ENCODE assay signal across 1 mouse cellular context in the genomic region with DNA sequence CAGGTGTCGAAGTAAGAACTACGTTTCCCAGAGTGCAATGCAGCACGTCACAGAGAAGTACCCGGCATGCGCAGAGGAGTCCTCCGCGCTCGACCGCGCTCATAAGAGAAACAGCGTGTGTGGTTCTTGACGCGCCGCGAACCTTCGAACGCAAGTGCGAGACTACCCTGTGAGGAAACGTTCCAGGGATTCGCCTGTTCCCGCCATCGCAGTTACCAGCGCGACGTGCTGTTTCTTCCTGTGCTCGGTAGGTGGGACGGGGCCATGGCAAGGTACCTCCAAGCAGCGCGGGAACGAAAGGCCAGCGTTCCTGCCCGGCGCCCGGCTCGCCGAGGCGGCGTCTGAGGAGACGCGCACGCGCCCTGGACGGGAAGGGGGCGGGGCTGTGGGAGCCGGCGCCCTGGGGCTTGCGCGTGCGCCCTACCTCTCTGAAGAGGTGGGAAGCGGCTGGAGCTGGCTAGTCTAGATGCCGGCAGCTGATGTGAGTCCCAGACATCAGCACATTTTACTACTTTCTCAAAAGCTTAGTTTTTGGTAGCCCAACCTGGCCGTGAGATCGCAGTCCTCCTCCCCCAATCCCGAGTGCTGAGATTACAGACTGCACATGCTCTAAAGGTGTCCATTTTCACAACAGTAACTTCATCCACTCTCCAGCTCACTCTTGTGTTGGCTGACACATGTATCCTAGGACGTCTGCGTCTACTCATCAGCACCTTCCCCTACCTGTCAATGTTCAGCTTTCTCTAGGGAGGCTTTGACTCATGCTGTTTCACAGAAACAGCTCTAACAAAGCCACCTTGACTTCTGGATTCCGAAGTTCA.
A peak's percentile ranks its signal among the peaks of the same experiment; 100 is the strongest.
TF ChIP-seq lines count a peak whose summit lies in the region.

A gene (plus strand): TSS at position 79 of the 821 bp plus-strand sequence.

TF ChIP-seq in CH12.LX, 34 proteins besides CTCF, POLR2A, EP300 and RAD21 (continued from another document):
- TF ChIP-seq MYC (IDR thresholded peaks at IDR 0.05; ENCODE audit: low read depth, low read length), result peak; percentile 91
- TF ChIP-seq MAZ (IDR thresholded peaks at IDR 0.05; ENCODE audit: low read depth, low read length), result 0 out of 2 replicates have a peak, but pooled peaks have one; percentile 40
- TF ChIP-seq MAX (IDR thresholded peaks at IDR 0.05; ENCODE audit: low read length), result peak; percentile 96
- TF ChIP-seq ZKSCAN1 (IDR thresholded peaks at IDR 0.05; ENCODE audit: borderline replicate concordance, low read depth, low read length), result no peak
- peak; percentile 96 for TF ChIP-seq SIN3A (IDR thresholded peaks at IDR 0.05; ENCODE audit: low read length)
- peak; percentile 58 for TF ChIP-seq IRF4 (IDR thresholded peaks at IDR 0.05; ENCODE audit: low read depth, low read length)
- TF ChIP-seq RCOR1 (conservative IDR thresholded peaks at IDR 0.05; ENCODE audit: low read depth, low read length), result peak; percentile 82
- TF ChIP-seq NRF1 (IDR thresholded peaks at IDR 0.05; ENCODE audit: low read depth, low read length), result peak; percentile 86
- no peak for TF ChIP-seq UBTF (IDR thresholded peaks at IDR 0.05; ENCODE audit: low read depth, low read length)
- TF ChIP-seq MEF2A (IDR thresholded peaks at IDR 0.05; ENCODE audit: borderline replicate concordance, low read depth, low read length), result peak; percentile 58; the same call in 1 of the 2 replicates
- TF ChIP-seq ELF1 (IDR thresholded peaks at IDR 0.05; ENCODE audit: low read depth, low read length), result peak; percentile 63; the same call in 1 of the 2 replicates
- TF ChIP-seq E2F4 (IDR thresholded peaks at IDR 0.05; ENCODE audit: insufficient replicate concordance, low read depth, low read length), result peak; percentile 87; the same call in 1 of the 2 replicates
- no peak for TF ChIP-seq USF2 (conservative IDR thresholded peaks at IDR 0.05; ENCODE audit: low read depth, low read length)
- no peak for TF ChIP-seq ZC3H11A (IDR thresholded peaks at IDR 0.05; ENCODE audit: low read depth, low read length)
- TF ChIP-seq KAT2A (IDR thresholded peaks at IDR 0.05; ENCODE audit: insufficient replicate concordance, low read length), result peak; percentile 95
- peak; percentile 68; the same call in 1 of the 2 replicates for TF ChIP-seq TBP (conservative IDR thresholded peaks at IDR 0.05; ENCODE audit: low read depth, low read length)
- peak; percentile 72; the same call in 1 of the 2 replicates for TF ChIP-seq CHD2 (IDR thresholded peaks at IDR 0.05; ENCODE audit: low read length)
- peak; percentile 64; the same call in 1 of the 2 replicates for TF ChIP-seq GABPA (IDR thresholded peaks at IDR 0.05; ENCODE audit: insufficient replicate concordance, low read depth, low read length)
- TF ChIP-seq POLR2AphosphoS2 (IDR thresholded peaks at IDR 0.05; ENCODE audit: low read depth, low read length), result peak; percentile 98
- TF ChIP-seq PAX5 (IDR thresholded peaks at IDR 0.05; ENCODE audit: low read length), result no peak
- no peak for TF ChIP-seq ZNF384 (IDR thresholded peaks at IDR 0.05; ENCODE audit: low read depth, low read length)
- peak; percentile 94 for TF ChIP-seq MXI1 (IDR thresholded peaks at IDR 0.05; ENCODE audit: low read depth, low read length)
- TF ChIP-seq CHD1 (IDR thresholded peaks at IDR 0.05; ENCODE audit: low read depth, low read length), result 0 out of 2 replicates have a peak, but pooled peaks have one; percentile 46
- no peak for TF ChIP-seq USF1 (IDR thresholded peaks at IDR 0.05; ENCODE audit: low read depth, low read length)
- TF ChIP-seq HCFC1 (IDR thresholded peaks at IDR 0.05; ENCODE audit: low read depth, low read length), result peak; percentile 99
- peak; percentile 45; the same call in 1 of the 2 replicates for TF ChIP-seq BHLHE40 (IDR thresholded peaks at IDR 0.05; ENCODE audit: low read depth, low read length)
- no peak for TF ChIP-seq SMC3 (IDR thresholded peaks at IDR 0.05; ENCODE audit: low read depth, low read length)
- TF ChIP-seq ZMIZ1 (IDR thresholded peaks at IDR 0.05; ENCODE audit: low read depth, low read length), result peak; percentile 94
- TF ChIP-seq TCF12 (IDR thresholded peaks at IDR 0.05; ENCODE audit: low read depth, low read length), result peak; percentile 88
- TF ChIP-seq JUND (conservative IDR thresholded peaks at IDR 0.05; ENCODE audit: low read depth, low read length), result no peak
- TF ChIP-seq ETS1 (conservative IDR thresholded peaks at IDR 0.05; ENCODE audit: low read depth, low read length), result peak; percentile 44; the same call in 1 of the 2 replicates
- no peak for TF ChIP-seq MAFK (IDR thresholded peaks at IDR 0.05; ENCODE audit: insufficient replicate concordance, low read length)
